Mouse (Mus musculus): ENCODE measurements around the gene Srpx2. TPM values are rescaled to one million over a fixed set of nuclear protein-coding genes. Genes with fewer than 3 reads are reported as not detected.

Gene Srpx2
- polyA plus RNA-seq, 1 experiment from 2014 or later, result 4.9 TPM

DNA sequence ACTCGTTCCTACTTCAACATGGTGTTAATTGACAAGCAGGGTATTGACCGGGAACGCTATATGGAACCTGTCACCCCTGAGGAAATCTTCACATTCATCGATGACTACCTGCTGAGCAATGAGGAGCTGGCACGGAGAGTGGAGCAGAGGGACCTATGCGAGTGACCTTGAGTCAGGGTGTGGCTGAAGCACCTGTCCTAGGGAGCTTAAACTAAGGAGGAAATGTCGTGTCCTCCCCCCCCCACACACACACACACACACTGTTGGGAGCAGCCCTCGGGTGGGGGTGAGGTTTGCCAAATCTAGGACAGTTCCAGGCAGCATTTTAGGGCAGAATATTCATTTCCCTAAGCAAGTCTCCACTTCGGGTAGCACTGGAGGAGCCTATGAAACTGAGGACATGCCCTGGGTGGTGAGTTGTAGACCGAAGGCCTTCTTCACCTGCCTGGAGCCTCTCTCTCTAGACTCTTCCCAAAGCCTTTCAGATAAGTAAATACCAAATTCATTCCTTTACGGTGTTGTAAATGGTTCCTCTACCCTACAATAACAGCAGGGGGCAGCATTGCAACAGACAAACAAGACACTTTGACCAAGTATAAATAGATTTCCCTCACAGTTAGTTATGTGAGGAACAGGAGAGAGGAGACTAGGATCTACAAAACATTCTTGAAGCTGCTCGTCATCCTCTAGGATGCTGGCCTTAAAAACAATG, 23.2 kb downstream of the Srpx2 start:
- ATAC-seq (peak; percentile 21), DNase-seq (ENCODE audit: low read depth, low spot score) (no peak)
- ChIA-PET POLR2A (no interaction called here), CTCF (interaction anchor here (0.9 to 2.0 kb wide), 5 partner anchors 11 to 88 kb away, joined by 3 to 8 read pairs (median 4); partner anchors contain the start of gene Srpx2)
- peak; percentile 66 for TF ChIP-seq CTCF (IDR thresholded peaks at IDR 0.05)
- peaks cover 41% of the 10 kb centered on the region for H3K27me3 ChIP-seq
- in situ Hi-C loops (cut with MboI; ENCODE audit: low pct_unique_long_range_greater_than_20kb), result no loop called here

DNA sequence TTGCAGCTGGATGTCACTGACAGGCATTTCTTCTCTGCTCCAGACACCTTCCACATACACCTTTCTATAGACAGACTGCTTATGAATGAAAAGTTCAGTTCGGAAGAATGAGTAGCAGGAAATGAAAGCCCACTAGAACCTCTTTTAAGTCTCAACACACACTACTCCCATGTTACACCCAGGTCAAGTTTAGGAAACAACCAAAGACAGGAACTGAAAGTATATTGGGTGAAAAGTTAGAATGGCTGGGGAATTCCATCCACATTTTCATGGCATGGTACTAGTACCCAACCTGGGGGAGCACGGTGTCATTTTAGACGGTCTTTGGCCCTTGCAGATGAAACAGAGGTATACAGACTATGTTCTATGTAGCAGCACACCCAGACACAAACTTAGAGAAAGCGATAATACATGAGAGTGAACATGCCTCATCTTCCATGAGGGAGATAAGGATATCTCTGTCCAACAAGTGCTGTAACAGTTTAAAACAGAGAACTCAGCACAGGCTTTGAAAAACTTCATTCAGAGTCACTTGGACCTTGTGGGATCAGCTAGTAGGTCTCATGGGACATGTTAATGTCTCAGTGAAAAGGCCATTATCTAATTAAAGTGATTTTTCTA, 28.5 kb downstream of the Srpx2 start:
- in situ Hi-C loops (cut with MboI; ENCODE audit: low pct_unique_long_range_greater_than_20kb), result no loop called here
- ATAC-seq (no peak), DNase-seq (ENCODE audit: low read depth, low spot score) (no peak)
- CTCF ChIA-PET, result no interaction called here
- no peak for TF ChIP-seq CTCF (IDR thresholded peaks at IDR 0.05)
- POLR2A ChIA-PET, result no interaction called here
- H3K27me3 ChIP-seq, result peaks cover 42% of the 10 kb centered on the region

DNA sequence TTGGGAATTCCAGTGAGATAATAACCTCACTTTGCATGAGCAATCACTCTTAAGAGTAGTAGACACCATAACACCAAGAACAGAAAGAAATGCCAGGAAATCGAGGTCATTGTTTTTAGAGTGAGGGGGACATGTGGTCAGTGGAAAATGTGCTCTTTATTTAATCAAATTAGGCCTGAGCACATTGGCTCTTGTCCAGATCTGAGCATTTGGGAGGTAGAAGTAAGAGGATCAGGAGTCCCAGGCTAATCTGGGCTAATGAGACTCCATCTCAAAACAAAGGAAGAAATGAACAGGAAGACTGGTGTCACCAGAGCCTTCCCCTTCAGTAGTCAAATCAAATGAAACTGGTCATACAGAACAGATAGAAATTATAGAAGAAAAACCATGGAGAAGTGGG, 31.3 kb downstream of the Srpx2 start:
- TF ChIP-seq CTCF (IDR thresholded peaks at IDR 0.05), result no peak
- in situ Hi-C loops (cut with MboI; ENCODE audit: low pct_unique_long_range_greater_than_20kb), result no loop called here
- ATAC-seq, result no peak
- ChIA-PET CTCF (no interaction called here), POLR2A (no interaction called here)
- H3K27me3 ChIP-seq, result peaks cover 50% of the 10 kb centered on the region
- DNase-seq (ENCODE audit: low read depth, low spot score), result no peak

DNA sequence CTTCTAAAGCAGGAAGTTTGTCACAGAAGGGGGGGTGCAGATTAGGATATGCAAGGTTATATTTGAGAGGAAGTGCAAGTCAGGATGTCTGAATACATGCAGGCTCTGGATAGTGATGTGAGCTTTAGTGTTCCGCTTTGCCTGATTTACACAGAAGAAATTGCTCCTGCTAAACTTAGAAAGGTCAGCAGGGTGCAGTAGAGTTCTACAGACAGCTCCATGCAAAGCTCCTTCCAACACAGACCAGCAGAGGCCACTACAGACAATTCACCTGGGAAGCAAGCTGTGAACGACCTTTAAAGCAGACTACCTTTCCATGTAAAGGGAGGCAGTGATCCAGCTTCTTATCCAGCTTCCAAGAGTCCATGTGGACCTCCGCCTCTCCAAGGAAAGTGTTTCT, 39.2 kb downstream of the Srpx2 start:
- peaks cover 31% of the 10 kb centered on the region for H3K27me3 ChIP-seq
- ChIA-PET CTCF (interaction anchor here (0.7 to 2.3 kb wide), 11 partner anchors 9 to 111 kb away, joined by 3 to 8 read pairs (median 3); no protein-coding TSS in a partner anchor), POLR2A (no interaction called here)
- in situ Hi-C loops (cut with MboI; ENCODE audit: low pct_unique_long_range_greater_than_20kb), result no loop called here
- ATAC-seq (peak; percentile 90), DNase-seq (ENCODE audit: low read depth, low spot score) (no peak)
- peak; percentile 92 for TF ChIP-seq CTCF (IDR thresholded peaks at IDR 0.05)

DNA sequence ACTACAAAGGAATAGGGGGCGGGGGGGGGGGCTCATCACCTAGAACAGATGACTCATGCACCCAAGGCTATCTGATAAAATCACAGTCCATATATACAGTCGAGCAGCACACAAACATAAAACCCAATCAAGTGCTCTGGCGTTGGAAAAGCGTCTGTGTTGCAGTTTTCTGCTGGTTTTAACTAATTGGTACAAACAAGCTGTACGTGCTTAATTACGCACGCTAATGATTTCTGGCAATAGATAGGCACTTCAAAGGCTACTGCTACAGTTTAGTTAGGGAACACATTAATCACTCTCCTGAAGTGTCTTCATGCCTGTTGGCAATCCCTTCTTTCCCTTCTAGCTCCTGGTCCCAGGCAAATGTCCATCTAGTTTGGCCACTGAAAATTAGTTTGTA, 46.4 kb downstream of the Srpx2 start:
- ChIA-PET POLR2A (no interaction called here), CTCF (no interaction called here)
- peaks cover 54% of the 10 kb centered on the region for H3K27me3 ChIP-seq
- DNase-seq (ENCODE audit: low read depth, low spot score), result no peak
- in situ Hi-C loops (cut with MboI; ENCODE audit: low pct_unique_long_range_greater_than_20kb), result no loop called here
- no peak for TF ChIP-seq CTCF (IDR thresholded peaks at IDR 0.05)
- ATAC-seq, result no peak

DNA sequence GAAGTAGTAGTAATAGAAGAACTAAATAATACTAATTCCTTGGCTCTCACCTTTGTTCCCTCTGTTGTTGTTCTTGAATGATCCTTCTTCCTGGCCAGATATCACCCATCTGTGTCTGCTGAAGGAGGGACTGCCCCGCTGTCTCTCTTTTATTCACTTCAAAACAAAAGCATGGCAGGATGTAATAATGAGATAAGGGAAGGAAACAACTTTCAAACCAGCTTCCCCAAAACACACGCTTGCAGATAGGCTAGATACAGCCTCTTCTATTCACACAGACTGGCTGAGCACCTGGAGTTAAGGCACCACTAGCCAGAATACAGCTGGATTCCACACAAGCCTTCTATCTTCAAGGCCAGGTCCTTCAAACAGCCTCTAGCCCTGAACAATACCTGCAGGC, 52.4 kb downstream of the Srpx2 start:
- CTCF ChIA-PET, result no interaction called here
- peaks cover 53% of the 10 kb centered on the region for H3K27me3 ChIP-seq
- TF ChIP-seq CTCF (IDR thresholded peaks at IDR 0.05), result no peak
- no peak for ATAC-seq
- DNase-seq (ENCODE audit: low read depth, low spot score), result no peak
- in situ Hi-C loops (cut with MboI; ENCODE audit: low pct_unique_long_range_greater_than_20kb), result no loop called here
- POLR2A ChIA-PET, result no interaction called here

DNA sequence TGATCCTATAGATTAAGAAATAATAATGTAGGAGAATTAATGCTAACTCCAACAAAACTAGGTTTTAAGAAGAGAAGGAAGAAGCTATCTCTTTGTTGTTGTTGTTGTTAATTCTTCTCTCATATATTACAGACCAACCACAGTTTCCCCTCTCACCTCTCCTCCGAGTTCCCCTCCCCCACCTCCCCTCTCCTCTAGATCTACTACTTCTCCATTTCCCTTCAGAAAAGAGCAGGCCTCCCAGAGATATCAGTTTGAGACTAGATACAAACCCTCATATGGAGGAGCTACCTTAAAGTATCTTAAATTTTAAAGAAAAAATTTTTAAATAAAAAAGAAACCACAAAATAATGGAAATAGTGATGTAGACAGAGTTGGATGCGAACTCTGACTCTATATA, 56.4 kb downstream of the Srpx2 start:
- peaks cover 51% of the 10 kb centered on the region for H3K27me3 ChIP-seq
- no peak for TF ChIP-seq CTCF (IDR thresholded peaks at IDR 0.05)
- ChIA-PET POLR2A (no interaction called here), CTCF (interaction anchor here (0.7 kb wide), 1 partner anchor 591 kb away, joined by 4 read pairs; no protein-coding TSS in a partner anchor)
- in situ Hi-C loops (cut with MboI; ENCODE audit: low pct_unique_long_range_greater_than_20kb), result no loop called here
- DNase-seq (ENCODE audit: low read depth, low spot score), result no peak
- ATAC-seq, result no peak

DNA sequence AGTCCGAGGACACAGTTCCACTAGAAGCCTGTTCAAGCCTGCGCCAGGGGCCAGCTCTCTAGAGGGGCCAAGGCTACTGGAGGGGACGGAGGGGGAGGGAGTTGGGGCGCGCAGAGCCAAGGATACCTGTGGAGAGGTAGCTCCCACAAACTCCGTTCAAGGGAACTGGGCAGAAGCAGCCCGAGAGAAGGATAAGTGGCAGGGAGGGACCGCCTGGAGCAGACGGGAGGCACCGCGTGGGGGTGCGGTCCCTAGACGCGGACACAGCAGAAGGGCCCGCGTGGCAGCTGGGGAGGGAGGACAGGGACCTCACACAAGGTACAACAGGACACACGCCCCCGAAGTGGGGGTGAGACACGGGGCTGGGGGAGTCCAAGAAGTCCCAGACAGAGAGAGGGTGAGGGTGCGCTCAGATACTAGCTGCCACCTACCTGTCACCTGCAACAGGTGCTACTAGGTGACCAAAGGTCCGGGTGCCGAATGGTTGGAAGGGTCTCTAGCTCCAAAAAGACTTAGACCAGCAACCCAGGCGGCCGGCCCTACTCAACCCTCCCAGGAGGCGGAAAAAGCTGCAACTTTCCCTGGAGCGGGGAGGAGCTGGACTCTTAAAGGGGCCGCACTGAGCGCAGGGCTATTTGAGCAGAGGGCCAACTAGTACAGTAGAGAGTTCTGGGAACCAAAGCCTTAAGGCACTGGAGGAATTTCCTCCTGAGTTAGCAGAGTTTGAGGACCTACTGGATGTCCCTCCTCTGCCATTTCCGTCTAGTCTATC, 73.2 kb downstream of the Srpx2 start, which contains the start of gene Sytl4:
Gene Sytl4, minus strand, starts transcription at position 582 of the 772 bp plus-strand sequence.
- TF ChIP-seq CTCF (IDR thresholded peaks at IDR 0.05), result no peak
- H3K27me3 ChIP-seq, result peaks cover 50% of the 10 kb centered on the region
- in situ Hi-C loops (cut with MboI; ENCODE audit: low pct_unique_long_range_greater_than_20kb), result no loop called here
- DNase-seq (ENCODE audit: low read depth, low spot score) (no peak), ATAC-seq (peak; percentile 54)
- ChIA-PET CTCF (interaction anchor here (0.8 kb wide), 1 partner anchor 34 kb away, joined by 3 read pairs; no protein-coding TSS in a partner anchor), POLR2A (no interaction called here)

Other genes with a start within 250 kb of the Srpx2 start
- 2.9 TPM for gene Pcdh19, start 219.4 kb upstream of the Srpx2 start, polyA plus RNA-seq (2021)
- gene Tnmd, start 57.4 kb upstream of the Srpx2 start, polyA plus RNA-seq (2021), result not detected
- gene Tspan6, start 10.0 kb upstream of the Srpx2 start, polyA plus RNA-seq (2021), result 132 TPM
- gene Sytl4, start 73.4 kb downstream of the Srpx2 start, polyA plus RNA-seq (2021), result 0.63 TPM
- 36.6 TPM for gene Cstf2, start 150.8 kb downstream of the Srpx2 start, polyA plus RNA-seq (2021)